Mouse (Mus musculus): Measurements from ENCODE around the gene Col8a1.

DNA sequence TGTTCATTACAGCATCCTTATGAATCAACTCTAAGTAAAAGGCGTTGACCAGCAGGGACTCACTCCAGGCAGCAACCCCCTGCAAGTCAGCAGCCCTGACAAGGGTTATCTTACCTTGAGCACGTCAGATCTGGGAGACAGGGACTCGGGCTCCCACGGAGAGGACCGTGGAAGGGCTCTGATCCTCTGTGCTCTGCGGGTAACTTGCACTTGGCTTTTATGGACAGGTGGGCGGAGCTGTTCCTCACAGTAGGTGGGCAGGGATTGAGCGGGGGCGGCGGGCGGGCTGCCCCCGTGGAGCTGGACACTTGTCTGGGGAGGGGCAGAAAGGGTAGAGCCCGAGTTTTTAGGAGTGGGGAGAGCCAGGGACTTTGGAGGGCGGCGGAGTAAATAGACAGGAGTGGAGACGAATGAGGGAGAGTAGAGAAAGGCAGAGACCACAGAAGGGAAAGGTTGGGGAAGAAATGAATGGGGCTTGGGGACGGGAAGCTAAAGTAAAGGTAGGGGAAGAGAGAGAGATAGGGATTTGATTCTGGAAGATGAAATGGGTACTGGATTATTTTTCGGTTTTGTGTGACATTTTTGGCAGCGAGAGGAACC lies at the start of gene Col8a1:
- TF ChIP-seq POLR2A (IDR thresholded peaks at IDR 0.05; ENCODE audit: low read depth, low read length), result no peak
- no peak for TF ChIP-seq CTCF (IDR thresholded peaks at IDR 0.05; ENCODE audit: extremely low read depth, insufficient read length, insufficient replicate concordance, low read depth, low read length)
